Mouse (Mus musculus) left cerebral cortex, adult 11 months (tissue): ENCODE measurements around the gene Ccdc162.

Source experiments
- DNase-seq: peaks from one replicate; pipeline ENCODE4 v3.0.0; 2022; ENCODE audit warnings: low spot score

The Ccdc162 gene

DNA sequence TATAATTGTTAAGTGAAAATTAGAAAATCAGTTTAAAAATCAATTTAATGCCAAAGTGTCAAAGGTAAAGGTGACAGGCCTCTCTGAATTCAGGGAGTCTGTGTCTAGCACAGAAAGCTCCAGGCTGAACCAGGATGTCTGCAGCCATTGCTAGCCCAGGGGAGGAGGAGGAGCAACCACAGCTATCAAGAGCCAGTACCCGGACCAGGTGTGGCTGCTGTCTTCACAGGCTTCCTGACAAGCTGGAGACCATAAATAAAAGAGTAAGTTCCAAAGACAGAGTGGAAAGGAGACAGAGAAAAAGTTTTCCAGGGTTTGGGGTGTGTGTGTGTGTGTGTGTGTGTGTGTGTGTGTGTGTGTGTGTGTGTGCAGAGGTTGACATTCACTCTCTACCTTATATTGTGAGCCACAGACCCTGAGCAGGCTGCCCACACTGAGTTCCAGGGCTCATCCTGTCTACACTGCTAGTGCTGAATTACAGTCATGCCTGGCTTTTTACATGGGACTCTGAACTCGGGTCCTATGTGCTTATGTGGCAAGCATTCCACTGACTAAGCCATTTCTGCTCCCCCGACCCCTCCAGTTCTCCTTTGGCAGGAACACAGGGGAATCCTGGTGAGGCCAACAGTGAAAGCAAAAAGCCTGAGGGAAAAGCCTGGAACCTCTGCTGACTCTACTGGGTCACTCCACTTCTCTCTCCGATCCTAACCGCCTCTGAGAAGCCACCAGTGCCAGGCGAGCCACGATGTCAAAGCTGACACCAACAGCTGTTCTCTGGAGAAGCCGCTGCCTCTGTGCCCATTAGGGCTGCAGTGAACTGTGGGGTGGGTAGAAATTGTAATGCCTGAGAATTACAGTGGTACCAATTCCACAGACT lies 140.7 kb downstream of the Ccdc162 start:
- no peak for DNase-seq

DNA sequence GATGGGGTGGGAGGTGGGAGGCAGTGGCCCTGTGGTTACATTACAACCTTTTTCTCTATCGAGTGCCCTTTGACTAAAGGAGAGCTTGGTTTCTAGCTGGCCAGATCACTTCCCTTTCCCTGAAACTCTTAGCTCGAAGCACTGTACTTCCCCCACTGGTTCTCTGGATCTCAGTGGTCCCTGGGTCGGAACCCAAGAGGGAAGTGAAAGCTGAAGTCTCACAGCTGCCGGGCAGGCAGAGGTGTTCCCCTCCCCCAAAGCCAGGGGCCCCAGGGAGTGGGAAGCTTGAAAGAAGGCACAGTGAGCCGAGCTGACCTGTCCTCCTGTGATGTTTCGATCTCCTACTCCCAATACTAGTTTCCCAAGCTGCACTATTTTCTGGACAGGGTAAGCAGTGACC lies 143.2 kb downstream of the Ccdc162 start:
- no peak for DNase-seq

DNA sequence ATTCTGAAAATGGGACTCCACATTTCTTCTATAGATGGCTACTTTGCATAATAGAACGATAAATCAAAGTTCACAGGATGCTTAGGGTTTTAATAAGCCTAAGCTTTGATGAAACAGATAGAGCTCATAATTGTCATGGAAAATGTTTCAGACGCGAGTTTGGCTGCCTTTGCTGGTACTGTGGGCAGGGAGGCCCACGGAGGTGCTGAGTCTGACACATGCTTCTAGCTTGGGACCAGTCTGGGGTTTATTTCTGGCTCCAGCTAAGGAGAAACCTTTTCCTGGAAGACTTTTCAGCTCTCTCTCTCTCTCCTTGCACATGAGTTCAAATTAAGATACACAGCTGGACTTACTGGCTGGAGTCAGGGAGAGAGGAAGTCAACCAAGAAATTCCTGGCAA lies 144.2 kb downstream of the Ccdc162 start:
- no peak for DNase-seq

DNA sequence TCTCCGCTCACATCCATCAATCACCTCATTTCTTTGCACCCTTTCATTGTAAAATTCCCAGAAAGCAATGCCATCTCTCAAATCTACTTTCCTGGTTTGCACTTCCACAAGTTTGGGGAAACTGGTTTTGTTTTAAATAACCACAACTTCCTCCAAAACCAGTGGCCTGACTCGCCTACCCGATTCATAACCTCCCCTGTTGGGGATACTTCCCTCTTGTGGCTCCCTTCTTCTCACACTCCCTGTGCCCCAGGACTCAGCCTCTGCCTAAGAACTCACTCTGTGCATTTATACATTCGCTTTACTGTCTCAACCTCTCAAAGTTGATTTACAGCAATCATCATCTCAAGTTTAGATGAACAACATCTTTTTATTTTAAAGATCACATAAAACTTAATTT lies 145.4 kb downstream of the Ccdc162 start:
- DNase-seq: no peak

DNA sequence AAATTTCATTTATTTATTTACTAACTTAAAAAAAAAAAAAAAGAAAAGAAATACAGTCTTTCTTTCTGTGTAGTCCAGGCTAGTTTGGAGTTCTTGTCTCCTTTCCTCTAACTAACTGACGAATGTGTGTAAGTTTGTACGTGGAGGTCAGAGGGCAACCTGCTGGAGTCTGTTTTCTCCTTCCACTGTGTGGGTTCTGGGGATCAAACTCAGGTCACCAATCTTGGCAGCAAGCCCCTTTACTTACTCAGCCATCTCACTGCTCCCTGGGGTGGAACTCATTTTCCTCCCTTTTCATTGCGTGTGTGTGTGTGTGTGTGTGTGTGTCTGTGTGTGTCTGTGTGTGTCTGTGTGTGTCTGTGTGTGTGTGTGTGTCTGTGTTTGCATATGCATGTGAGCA lies 148.1 kb downstream of the Ccdc162 start:
- DNase-seq: no peak

DNA sequence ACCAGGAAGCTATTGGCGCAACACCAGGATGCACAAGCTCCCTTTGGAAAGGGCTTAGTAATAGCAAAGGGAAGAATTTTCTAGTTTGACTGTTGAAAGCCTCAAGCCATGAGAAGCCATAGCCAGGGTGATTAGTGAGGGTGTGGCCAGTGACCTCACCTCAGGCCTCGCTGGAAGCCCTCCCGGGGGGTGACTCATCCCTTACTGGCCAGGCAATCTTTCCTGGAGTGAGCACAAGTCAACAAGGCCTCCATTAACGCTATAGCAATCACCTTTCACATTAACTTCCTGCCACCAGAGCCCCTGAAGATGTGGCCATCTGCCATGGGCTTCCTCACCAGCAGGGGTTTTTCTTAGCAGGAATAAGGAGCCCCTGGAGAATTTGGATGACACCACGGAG lies 151.3 kb downstream of the Ccdc162 start:
- no peak for DNase-seq

DNA sequence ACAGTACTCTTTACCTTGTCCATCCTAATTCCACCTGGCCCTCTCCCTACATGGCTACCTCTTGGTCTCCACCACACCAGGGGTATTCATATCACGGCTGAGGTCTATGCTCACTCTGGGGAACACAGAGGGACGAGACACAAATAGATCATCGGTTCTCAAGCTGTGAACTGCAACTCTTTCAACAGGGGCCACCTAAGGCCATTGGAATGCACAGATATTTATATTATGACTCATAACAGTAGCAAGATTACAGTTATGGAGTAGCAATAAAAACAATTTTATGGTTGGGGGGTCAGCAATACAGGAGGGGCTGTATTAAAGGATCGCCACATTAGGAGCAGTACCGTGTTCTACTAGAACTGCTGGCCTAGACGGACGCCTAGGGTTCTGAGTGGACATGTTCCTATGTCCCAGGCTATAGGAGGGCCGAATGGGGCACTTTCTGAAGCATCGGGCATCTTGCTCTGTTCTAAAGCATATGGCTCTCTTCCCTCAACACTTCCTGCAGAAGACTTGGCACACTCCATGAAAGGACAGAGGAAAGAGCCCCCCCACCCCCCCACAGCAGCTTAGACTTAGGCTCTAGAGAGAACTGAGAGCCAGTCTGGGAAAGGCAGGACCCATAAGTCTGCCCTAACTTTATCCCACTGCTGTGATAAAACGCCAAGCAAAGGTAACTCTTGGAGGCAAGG lies 154.6 kb downstream of the Ccdc162 start:
- DNase-seq: no peak

DNA sequence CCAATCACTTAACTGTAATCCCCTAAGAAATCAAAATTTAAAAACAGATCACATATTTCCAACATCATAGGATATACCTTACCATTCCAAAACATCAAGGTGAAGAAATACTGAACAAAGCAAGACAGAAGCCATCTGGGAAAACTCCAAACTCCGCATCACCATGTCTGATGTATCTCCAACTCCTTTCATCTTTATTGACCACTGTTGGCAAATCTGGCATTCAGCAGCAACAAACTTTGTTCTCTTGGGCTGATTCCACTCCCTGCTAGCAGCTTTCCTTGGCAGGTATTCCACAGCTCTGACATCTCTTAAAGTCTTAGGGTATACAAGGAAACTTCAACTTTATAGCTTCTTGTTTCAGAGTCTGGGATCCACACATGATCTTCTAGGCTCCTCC lies 158.0 kb downstream of the Ccdc162 start:
- no peak for DNase-seq

DNA sequence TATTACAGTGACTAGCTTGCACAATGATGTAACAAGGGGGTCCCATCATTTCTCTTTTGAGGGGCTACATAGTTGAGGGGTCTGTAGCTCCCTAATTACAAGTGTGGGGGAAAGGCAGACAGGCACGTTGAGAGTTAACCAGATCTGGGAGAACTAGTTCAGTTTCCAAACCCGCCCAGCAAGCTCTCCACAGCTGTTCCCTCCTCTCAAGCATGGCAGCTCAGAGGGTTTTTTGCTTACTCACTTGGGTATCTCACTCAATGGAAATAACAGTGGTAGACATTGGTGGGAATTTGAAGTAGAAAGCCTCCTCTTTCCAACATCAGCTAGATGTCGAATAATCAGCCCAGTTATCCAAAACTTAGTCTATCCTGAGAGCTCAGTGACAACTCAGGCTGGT lies 161.4 kb downstream of the Ccdc162 start:
- DNase-seq: no peak

DNA sequence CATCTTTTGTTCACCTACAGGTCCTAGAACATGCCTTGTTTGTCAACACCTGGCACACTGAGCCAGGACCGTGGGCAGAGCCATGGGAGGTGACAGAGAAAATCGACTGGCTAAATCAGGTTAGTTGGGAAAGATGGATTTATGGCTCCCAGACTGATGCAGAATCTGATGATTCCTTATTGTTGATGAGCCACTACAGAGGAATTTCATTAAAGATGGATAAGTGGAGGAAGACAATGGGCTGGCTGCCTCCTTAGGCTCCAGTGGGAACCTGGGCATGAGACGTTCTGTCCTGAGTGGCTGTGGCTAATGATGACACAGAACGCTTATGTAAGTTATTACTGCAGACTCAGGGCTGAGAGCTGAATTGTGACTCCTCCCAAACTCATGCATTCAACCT lies 162.7 kb downstream of the Ccdc162 start:
- no peak for DNase-seq

DNA sequence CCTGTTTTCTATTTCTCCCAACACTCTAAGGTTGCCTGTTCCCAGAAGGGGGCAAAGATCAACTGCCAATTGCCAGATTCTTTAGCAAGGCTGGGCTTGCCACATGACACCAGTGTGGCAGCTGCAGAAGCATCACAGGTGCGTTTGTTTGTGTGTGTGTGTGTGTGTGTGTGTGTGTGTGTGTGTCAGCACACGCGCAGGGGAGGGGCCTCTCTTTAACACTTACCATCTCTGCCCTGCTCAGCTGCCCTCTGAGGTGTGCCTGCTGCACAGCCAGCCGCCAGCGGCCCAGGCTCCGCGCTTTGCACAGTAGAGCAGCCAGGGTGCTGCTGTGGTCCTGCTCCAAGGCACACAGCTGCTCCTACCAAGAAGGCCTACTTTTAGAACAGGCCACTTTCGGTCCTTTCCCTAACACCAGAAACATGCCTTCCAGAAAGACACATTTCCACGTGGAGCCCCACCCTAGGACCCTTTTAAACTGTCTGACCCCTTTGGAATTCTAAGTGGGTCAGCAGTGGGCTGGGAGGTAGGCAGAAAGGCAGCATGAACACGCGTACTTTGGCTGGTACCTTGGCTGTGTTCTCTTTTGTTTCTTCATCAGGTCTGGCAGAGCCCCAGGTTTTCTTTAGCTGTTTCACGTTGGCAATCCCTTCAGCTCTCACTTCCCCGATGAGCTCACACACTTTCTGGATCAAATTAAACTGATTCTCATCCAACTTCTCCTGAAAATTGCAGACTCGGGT lies 163.4 kb downstream of the Ccdc162 start:
- peak; percentile 11 for DNase-seq

DNA sequence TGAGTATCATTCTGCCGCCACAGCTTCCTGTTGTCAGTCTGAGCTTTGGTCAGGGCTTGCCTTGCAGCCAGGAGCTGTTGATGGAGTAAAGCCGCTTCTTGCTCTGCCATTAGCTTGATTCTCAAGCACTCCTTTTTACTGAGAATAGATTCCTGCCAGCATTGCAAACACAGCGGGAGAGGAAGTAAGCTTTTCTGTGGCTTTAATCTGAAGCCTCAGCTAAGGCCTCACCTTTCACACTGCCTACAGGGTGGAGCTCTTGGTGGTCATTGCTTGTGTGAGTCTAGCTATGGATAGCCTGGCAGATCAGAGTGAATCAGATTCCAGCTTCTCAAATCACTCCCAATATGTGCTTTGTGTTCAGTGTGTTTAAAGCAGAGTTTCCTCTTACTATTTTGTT lies 164.1 kb downstream of the Ccdc162 start:
- no peak for DNase-seq

DNA sequence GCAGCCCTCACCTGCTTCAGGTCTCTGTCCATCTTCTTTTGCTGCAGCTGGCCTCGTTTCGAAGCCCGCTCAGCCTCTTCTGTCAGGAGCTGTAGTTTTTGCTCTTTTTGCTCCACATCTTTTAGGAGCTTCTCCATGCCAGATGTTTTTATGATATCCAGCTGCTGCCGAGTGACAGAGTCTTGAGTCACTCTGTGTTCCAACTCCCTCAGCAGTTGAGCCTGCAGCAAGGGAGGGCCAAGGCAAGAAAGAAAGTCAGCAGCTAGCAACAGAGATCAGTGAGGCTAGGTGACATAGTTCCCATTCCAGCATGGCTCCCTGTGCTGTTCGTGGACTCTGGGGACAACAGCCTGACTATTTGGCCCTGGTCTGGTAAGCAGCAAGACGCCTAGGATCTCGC lies 165.7 kb downstream of the Ccdc162 start:
- DNase-seq: no peak

DNA sequence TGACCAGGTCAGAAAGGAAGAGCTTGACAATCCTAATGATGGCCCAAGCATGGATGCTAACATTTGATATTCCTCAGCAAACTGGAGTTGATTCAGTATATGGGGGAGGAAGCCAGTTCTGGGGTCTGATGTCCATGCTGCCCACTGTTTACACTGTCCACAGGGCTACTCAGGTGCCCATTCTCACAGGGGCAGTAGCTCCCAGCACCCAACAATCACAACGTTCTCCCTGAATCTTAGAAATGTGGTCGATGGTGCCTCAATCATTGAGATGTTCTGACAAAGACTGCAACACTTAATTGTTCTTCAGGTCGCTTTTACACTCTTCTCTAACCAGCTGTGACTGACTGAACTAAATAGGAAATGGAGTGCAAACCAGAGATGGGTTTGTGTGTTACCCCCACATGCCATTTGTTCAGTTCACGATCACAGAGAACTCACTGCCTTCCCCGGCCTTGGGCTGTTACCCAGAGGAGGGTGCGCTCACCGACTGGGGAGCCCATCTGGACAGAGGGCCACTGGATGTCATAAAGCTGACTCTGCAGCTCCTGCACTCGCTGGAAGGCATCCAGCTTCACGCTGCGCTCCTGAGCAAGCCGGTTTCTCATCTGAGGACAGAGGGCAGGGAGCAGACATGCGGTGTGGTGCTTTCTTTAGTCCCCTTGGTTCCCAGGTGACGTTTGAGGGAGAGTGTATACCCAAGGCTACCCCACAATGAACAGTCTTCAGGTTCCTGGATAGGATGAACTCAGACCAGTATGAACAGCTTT lies 169.9 kb downstream of the Ccdc162 start:
- no peak for DNase-seq

DNA sequence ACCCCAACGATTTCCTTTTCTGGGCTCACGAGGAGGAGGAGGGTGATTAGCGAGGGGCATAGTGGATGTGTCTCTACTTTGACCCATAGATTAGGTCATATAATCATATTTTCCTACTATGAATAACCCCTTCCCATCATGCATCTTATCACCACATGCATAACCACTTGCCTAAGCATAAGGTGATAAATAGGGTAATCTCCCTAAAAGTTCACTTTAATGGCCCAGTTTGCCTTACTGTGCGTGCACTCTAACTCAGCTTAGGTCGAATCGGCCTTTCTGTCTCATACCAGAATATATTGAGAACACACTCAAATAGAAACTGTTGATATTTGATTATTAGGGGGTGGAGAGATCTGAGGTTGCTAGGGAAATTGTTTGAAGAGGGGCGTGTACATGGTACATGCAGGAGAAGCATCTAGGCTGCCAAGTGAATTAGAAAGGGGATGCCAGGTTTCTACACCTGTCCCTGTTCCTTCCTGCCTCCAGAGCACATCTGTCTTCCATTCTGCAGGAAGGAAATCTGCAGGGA lies 171.1 kb downstream of the Ccdc162 start:
- DNase-seq: no peak

DNA sequence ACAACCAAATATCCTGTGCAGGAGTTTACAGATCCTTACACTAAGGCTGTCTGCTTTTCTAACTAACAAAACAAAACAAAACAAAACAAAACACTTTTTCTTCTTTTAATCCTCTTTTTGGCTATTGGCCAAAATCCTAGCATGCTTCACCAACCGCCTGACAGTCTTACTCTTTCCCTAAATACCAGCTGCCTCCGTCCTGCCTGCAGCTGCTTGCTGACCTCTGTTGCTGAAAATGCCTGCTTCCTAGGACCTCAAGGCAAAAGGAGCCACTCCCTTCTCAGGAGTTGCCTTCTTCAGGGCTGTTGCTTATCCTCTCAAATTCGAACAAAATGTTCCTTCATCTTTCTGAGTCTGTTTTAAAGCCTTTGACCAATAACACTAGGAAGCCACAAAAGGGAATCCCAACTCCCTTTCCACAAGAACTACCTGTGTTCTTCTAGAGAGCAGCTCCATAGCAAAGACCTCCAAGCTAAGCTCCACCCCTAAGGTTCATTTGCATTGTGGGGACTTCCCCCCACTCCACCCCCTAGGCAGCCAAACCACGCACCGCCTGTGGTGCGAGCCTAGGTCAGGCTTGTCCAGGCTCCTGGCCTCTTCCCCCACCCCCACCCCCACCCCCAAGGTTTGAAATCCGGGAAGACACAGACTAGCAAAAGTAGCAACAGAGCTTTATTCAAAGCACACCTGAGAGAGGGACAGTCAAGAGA lies 171.8 kb downstream of the Ccdc162 start:
- DNase-seq: no peak

DNA sequence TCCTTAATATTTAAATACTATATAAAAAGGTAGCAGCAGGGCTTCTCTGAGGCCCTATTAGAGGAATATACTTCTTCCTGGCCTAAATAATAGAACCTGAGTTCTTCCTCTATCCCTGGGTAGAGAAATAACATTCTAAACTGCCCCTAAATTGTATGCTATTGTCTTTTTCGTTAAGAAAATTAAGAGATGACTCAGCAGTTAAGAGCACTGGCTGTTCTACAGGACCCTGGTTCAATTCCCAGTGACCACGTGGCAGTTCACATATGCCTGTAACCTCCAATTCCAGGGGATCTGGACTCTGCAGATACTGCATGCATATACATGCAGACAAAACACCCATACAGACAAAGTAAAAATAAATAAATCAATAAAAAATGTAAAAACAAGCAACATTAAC lies 172.6 kb downstream of the Ccdc162 start:
- no peak for DNase-seq

DNA sequence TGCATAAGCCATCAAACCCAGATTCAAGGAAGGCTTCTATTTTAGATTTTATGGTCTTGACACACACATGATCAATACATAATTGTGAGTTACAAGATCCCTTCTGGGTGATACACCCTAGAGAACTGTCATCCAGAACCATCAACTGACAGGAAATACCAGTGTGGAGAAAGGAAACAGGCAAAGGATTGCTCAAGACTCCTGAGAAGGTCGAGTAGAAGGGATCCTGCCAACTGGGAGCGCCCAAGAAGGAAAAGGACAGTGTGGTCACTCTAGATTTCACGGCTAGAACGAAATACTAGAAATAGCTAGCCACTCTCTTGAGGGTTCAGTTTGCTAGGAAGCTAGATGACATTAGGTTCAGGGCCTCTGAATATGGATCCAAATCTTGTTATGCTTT lies 173.0 kb downstream of the Ccdc162 start:
- no peak for DNase-seq

DNA sequence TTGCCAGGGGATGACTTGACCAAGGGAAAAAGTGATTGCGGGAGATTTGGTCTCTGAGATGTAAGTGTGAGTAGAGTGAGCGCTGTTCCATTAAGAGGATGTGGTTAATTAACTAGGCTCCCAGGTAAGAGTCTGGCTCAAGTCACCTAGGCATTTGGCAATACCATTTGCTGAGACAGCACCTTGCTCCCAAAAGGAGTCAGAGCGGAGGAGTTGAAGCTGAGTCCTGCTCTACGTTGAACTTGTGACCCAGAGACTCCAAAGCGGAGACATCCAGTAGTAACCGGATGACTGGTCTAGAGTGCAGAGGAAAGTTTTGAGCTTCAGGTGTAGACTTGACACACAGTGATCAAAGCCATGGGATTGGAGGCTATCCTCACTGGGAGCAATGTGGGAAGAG lies 174.4 kb downstream of the Ccdc162 start:
- no peak for DNase-seq

DNA sequence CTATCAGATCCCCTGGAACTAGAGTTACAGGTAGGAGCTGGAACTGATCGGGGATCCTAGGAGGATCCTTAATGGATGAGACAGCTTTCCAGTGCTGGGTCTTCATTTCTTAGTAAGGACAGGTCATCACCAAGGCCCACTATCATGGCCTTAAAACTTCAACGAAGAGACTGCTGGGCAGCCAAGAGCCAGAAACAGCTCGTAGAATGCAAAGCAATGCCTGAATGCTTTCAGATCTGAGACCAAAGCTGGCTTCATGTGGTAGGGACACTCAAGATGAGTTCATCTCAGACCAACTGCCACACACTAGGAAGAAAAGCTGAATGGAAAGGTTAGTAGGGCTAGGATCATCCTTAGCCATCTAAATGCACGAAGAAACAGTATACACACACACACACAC lies 177.4 kb downstream of the Ccdc162 start:
- no peak for DNase-seq

DNA sequence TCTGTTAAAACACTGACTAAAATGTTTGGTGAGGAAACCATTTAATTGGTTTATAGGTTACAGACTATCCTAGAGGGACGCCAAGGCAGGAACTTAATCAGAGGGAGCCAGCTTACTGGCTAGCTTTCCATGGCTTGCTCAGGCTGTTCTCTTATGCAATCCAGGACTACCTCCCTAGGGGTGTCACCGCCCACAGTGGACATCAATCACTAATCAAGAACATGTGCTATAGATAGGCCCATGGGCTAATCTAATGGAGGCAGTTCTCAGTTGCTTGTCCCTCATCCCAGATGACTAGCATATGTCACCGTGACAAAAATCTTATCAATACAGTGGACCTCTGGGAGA lies 178.5 kb downstream of the Ccdc162 start:
- DNase-seq: no peak
